Mouse (Mus musculus): ENCODE results near the gene Thsd4.
"Not testable (repeated sequence)": the region's sequence is repeated elsewhere in the genome, so short reads cannot be mapped to it uniquely, and the experiment has no call there.

Thsd4 gene

GRCm38 (mm10) chr9:60308182-60308581 is 213.7 kb downstream of the Thsd4 start:
- DNase-seq (ENCODE audit: low read depth, low spot score) = peak; percentile 52

GRCm38 (mm10) chr9:60307469-60307868 is 214.4 kb downstream of the Thsd4 start:
- DNase-seq (ENCODE audit: low read depth, low spot score) = no peak

DNA sequence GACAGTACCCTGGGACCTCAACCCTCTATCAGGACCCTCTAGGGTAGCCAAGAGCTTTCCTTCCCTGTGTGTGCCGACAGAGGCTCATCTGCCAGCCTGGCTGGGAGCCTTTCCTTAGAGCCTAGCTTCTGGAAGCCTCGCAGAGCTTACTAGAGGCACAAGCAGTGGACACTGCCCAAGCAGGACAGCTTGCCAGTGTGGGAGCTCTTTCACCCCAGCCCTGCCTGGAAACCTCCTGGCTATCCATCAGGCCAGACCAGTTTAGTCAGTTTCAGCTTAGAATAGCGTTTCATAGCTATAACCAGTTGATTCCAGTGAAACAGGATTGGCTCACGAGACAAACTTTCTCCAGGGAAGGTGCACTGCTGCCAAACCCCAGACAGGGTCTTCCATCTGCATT is 215.6 kb downstream of the Thsd4 start:
- DNase-seq (ENCODE audit: low read depth, low spot score) = no peak

DNA sequence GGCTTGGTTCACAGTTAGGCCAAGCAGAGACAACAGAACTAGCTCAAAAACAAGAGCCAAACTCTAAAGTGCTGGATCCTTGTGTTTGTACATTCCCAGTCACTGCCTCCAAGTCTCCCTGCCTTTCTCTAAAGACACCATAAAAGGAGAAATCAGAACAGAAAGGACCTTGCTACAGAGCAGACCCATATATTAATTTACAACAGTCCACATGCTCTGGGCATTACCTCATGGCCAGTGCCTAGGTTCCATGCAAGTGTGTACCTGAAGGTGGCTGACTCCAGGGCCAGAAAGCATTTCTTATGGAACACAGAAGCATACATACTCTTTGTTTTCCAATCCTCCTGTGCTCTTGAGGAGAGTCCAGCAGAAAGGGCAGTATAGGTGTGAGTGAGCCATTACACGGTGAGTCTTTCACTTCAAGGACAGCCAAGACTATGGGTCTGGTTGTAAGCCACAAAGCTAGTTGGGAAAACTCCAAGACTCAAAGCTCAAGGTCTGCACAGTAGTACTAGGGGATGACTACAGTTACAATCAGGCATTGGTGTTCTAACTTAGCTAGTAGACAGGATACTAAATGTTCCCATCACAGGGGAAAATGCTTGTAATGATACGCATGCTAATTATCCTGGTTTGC is 216.5 kb downstream of the Thsd4 start:
- DNase-seq (ENCODE audit: low read depth, low spot score) = no peak

GRCm38 (mm10) chr9:60296276-60296675 is 225.6 kb downstream of the Thsd4 start:
- no peak for DNase-seq (ENCODE audit: low read depth, low spot score)

GRCm38 (mm10) chr9:60295199-60295598 is 226.6 kb downstream of the Thsd4 start:
- no peak for DNase-seq (ENCODE audit: low read depth, low spot score)

- DNase-seq (ENCODE audit: low read depth, low spot score) = no peak
Measured at GRCm38 (mm10) chr9:60293129-60293528, 228.7 kb downstream of the Thsd4 start.

DNA sequence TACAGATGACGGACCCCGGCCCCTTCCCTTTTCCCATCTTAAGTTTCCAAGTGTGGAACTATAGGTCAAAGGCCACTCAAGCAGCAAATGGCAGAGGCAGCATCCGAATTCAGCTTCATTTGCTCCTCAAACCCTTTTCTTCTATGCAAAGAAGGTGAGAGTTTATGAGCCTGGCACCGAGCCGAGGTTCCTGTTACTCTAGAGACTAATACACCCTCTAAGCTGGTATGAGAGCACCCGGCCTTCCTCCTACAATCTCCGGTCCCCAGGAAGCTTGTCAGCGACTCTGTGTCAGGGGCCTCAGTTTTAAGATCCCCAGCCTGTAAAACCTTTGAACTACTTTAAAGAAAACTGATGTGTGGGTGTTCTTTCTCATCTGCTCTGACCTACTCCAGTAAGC is 231.1 kb downstream of the Thsd4 start:
- no peak for DNase-seq (ENCODE audit: low read depth, low spot score)

DNA sequence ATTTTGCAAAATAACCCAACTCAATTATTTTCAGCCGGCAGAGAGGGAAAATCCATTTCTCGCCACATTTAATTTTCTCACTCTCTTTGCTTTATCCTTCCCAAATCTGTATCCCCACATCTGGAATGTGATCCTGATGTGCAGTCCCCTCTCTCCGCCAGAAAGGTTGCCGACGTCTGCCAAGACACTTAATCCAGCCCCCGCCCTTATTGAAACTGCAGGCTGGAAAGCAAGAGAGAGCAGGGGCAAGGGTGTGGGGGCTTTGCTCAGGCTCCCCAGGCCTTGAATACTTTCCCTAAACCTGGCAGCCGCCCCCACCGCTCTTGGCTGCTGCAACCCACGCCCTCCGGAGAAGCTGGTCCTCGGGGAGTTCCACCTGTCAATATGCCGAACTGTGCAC is 233.1 kb downstream of the Thsd4 start:
- no peak for DNase-seq (ENCODE audit: low read depth, low spot score)

DNA sequence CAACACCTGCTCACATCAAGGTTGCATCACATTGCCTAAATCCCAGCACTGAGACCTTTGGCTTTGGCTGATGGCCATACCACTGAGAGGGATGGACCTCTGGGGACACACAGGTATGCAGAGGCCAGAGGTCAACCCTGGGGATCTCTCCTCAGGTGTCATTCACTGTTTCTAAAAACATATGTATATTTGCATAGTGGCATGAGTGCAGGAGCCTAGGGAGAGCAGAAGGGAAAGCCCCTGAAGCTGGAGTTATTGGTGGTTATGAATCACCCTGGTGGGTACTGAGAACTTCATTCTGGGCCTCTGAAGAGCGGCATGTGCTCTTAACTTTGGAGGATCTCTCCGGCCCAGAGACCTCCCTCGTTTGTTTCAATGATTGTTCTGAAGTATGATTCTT is 235.5 kb downstream of the Thsd4 start:
- no peak for DNase-seq (ENCODE audit: low read depth, low spot score)

- DNase-seq (ENCODE audit: low read depth, low spot score) = no peak
Measured at GRCm38 (mm10) chr9:60285047-60285462, 236.8 kb downstream of the Thsd4 start.

DNA sequence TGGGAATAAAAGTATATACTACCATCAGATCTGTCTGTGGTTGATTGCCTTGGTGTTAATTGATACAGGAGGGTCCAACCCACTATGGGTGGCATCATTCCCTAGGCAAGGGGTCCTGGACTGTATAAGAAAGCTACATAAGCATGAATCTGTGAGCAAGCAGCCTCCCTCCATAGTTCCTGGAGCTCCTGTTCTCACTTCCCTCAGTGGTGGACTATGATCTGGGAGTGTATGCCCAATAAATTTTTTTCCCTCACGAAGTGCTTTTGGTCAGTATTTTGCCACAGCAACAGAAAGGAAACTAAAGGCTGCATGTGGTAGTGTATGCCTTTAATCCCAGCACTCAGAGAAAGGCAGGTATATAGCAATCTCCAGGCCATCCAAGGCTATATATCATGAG is 237.5 kb downstream of the Thsd4 start:
- DNase-seq (ENCODE audit: low read depth, low spot score) = no peak

- DNase-seq (ENCODE audit: low read depth, low spot score) = no peak
Measured at GRCm38 (mm10) chr9:60283546-60283945, 238.3 kb downstream of the Thsd4 start.

- DNase-seq (ENCODE audit: low read depth, low spot score) = peak; percentile 77
Measured at GRCm38 (mm10) chr9:60281281-60281680, 240.6 kb downstream of the Thsd4 start.

DNA sequence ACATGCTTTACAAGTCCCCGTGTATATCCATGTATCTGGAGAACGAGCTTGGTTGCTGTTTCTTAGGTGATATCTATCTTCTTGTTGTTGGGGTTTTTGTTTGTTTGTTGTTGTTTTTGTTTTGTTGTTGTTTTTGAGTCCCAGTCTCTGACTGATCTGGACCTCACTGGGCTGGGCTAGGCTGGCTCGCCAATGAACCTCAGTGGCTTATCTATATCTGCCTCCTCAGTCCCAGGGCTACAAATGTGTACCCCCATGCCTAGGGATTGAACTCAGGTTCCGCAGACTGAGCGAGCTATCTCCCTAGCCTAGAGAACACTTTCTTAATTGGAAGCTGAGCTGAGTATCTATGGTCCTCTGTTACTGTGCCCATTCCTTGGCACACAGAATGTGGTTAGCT is 241.1 kb downstream of the Thsd4 start:
- DNase-seq (ENCODE audit: low read depth, low spot score) = no peak

- no peak for DNase-seq (ENCODE audit: low read depth, low spot score)
Measured at GRCm38 (mm10) chr9:60279556-60279955, 242.3 kb downstream of the Thsd4 start.

DNA sequence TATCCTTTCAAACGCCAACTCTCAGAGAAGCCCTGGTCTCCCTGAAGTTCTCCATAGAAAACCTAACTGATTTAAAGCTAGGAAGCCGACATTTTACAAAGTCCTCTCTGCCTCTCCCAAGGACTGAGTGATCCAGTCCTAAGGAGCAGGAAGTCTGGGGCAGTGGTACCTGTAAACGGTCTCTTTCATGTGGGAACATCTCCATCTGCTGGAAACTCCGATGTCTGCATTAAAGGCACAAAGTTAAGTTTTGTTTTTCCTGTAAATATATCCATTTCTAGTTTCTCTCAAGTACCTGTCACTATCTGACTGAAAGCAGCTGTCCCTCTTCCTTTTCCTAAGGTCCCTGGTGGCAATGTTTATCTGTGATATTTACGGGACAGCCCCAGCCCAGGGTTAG is 245.5 kb downstream of the Thsd4 start:
- peak; percentile 47 for DNase-seq (ENCODE audit: low read depth, low spot score)

DNA sequence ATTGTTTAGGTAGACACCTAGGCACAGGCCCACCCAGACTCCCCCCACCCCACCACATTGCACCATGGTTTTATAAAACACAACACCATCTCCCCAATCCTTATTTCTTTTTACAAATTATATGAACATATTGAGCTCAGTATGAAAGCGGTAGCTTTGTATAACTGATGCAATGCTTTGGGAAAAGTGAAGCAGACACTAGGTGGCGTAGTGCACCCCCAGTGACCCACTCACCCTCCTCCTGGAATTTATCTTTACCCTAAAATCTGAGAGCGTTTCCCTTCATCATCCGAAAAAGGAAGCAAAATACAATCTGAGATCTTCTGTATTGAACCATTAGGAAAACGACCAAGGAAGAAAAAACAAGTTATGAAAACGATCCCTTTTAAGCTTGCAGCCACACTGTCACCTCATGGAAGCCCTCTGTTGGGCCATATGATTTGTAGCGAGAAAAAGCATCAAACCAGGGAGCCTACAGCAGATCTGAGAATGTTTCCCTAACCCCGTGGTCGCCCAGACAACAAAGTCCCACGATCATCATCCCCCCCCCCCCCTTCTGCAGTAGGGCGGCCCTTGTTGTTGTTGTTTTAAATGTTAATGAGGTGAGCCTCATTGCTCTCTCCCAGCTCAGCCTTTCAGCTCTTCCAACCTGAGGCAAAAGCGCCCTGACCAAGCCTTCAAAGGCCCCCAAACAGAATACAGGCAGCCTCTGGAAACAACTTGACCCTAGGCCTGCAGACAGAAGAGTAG is 246.3 kb downstream of the Thsd4 start:
- peak; percentile 50 for DNase-seq (ENCODE audit: low read depth, low spot score)

DNA sequence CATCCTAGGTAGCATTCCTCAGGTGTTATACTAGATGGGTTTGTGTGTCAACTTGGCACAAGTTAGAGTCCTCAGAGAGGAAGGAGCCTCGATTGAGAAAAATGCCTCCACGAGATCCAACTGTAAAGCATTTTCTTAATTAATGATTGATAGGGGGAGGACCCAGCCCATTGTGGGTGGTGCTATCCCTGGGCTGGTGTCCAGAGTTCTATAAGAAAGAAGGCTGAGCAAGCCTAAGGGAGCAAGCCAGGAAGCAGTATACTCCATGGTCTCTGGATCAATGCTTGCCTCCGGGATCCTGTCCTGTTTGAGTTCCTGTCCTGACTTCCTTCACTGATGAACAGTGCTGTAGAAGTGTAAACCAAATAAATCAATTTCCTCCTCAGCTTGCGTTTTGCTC is 247.3 kb downstream of the Thsd4 start:
- no peak for DNase-seq (ENCODE audit: low read depth, low spot score)

- DNase-seq (ENCODE audit: low read depth, low spot score) = not testable (repeated sequence)
Measured at GRCm38 (mm10) chr9:60272345-60272744, 249.5 kb downstream of the Thsd4 start.

DNA sequence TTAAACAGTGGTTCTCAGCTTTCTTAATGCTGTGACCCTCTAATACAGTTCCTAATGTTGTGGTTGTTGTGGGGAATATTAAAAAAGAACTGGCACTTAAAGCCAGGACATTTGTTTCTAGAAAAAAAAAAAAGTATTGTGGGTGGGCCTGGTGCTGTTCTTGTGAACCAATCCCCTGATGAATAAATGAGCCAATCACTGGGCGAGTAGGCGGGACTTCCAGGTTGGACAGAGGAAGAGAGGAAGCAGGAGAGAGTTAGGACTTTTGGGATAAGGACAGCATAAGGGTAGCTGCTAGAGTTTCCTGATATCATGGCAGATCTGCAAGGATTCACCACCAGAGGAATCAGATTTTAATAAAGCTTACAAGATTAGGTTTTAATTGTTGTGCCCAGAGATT is 249.9 kb downstream of the Thsd4 start:
- DNase-seq (ENCODE audit: low read depth, low spot score) = no peak

GRCm38 (mm10) chr9:60269807-60270206 is 252.0 kb downstream of the Thsd4 start:
- DNase-seq (ENCODE audit: low read depth, low spot score) = no peak

DNA sequence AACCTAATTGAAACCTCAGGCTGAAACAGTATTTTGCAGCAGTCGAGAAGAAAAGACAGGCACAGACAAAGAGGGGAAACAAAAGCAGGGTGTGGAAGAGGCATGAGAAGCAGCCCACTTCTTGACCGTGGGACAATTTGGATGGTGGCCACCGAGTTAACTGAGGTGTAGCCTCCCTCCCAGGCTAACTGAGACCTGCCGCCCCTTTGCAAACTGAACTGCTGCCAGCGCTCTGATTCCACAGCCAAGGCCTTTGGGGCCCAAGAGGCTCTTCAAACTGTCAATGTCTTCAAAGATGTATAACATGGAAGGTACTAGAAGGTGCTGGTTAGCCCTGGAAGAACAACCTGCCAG is 254.6 kb downstream of the Thsd4 start:
- no peak for DNase-seq (ENCODE audit: low read depth, low spot score)

Measured in mesoderm, embryonic 11.5 days (tissue).